Mouse (Mus musculus) C2C12 (cell line): ENCODE measurements around the gene Efhd2.

Experiments
- CEBPB ChIP-seq: IDR thresholded peaks from one replicate; pipeline ENCODE4 v1.6.1; 2011; ENCODE audit warnings: low read depth, mild to moderate bottlenecking, control low read depth, moderate library complexity
- CTCF ChIP-seq: IDR thresholded peaks from one replicate; pipeline ENCODE4 v1.5.1; 2011; ENCODE audit not compliant: control insufficient read depth, insufficient read depth, insufficient read length
- FOSL1 ChIP-seq: IDR thresholded peaks from one replicate; pipeline ENCODE4 v1.8.0; 2011; ENCODE audit warnings: mild to moderate bottlenecking, low read length; ENCODE audit not compliant: poor library complexity, insufficient read depth, severe bottlenecking
- MAX ChIP-seq: IDR thresholded peaks from one replicate; pipeline ENCODE4 v1.6.1; 2011; ENCODE audit warnings: mild to moderate bottlenecking, control low read depth
- MYOG ChIP-seq: IDR thresholded peaks from one replicate; pipeline ENCODE4 v1.6.1; 2011; ENCODE audit not compliant: control insufficient read depth, insufficient read length; ENCODE audit errors: extremely low read depth
- USF1 ChIP-seq: IDR thresholded peaks from one replicate; pipeline ENCODE4 v1.6.1; 2011; ENCODE audit warnings: low read depth, mild to moderate bottlenecking, control low read depth, moderate library complexity

DNA sequence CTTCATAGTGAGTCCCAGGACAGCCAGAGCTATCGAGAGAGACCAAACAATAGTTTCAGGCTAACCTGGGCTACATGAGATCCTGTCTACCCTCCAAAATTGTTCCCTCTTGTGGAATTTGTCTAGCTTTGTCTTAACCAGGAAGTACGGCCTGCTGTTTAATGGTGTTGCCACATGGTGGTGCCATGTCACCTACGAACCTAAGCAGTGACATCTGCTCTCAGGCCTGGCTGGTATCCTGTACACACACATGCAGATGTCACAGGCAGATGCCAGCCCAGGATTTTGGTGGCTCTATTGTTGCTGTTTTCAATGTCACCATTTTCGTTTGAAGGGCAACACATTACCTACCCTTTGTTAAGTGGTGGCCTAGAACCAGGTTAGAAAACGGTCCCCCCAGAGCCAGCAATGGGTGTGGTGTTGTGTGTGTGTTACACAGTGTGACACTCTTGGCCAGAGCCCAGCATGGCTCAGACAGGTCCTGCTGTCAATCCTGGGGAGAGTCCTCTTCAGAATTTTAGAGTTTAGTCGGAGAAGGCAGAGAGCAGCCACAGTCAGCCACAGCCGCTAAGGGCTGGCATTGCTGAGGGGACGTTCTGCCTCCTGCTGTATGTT lies 64.8 kb downstream of the Efhd2 start:
- TF ChIP-seq CTCF (no peak), USF1 (no peak), MYOG (no peak), CEBPB (no peak), MAX (no peak), FOSL1 (no peak)
